Mouse (Mus musculus): ENCODE measurements at regions not wholly inside any gene's neighbourhood (a gene's known extent, or its start where the extent isn't known, plus 50 kb on each side); places are given as distances from the start of the nearest gene placed in this dataset.

DNA sequence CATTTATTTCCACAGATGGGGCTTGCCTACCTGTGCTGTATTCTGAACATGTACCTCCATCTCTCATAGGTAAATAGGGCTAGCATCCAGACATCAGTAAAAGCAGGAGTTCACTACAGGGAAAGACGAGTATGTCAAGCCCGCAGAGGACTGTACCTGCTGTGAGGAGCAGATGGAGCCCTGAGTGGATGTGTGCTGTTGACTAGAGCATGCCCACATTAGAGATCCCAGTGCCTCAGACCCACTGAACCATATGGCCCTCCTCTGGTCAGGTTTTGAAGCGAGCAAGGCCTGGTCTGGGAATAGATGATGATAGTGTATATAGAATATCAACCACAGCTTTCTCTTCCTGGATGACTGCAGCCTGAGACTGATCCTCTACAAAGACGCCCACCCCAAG, 394.7 kb upstream of the Hs6st1 start:
- Histone ChIP-seq H3K4me1 (ENCODE audit: control insufficient read depth, insufficient read depth, low read length) (no peaks in the 10 kb centered on the region), H3K9ac (ENCODE audit: low read depth, low read length) (no peak overlapping the region), H3K27me3 (ENCODE audit: control insufficient read depth, insufficient read depth, low read length) (no peaks in the 10 kb centered on the region), H3K4me2 (no peak overlapping the region), H3K9me3 (replicated peaks; ENCODE audit: control insufficient read depth, low read length) (no peaks in the 10 kb centered on the region), H3K4me3 (ENCODE audit: low read depth, low read length) (no peak overlapping the region), H3K36me3 (ENCODE audit: control insufficient read depth, insufficient read depth, low read length) (no peaks in the 10 kb centered on the region), H3K27ac (ENCODE audit: low read depth, low read length) (no peak overlapping the region)
- no peak for ATAC-seq (replicated peaks; ENCODE audit: insufficient number of reproducible peaks, low FRiP score, low TSS enrichment)
- 79% methylated on average over 4 of the region's 4 CpGs for WGBS (ENCODE audit: insufficient replicate concordance)

DNA sequence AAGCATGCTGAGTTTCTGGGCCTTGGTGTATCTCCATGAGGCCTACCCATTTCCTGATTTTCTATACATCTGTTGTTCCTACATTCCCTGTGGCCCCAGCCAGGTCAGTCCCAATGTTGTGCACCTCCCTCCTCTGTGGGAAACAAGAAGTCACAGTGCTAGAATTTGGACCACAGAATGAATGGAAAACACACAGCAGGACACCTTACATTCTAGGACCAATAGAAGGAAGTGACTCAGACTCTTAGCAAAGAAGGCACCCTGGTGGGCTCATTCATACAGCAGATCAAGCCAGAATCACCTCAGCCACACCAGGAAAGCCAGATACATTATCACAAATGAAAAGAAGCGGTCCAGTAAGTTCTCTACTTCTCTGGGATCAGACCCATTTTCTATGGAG, 394.2 kb upstream of the Hs6st1 start:
- Histone ChIP-seq H3K9me3 (replicated peaks; ENCODE audit: control insufficient read depth, low read length) (no peaks in the 10 kb centered on the region), H3K9ac (ENCODE audit: low read depth, low read length) (no peak overlapping the region), H3K27me3 (ENCODE audit: control insufficient read depth, insufficient read depth, low read length) (no peaks in the 10 kb centered on the region), H3K36me3 (ENCODE audit: control insufficient read depth, insufficient read depth, low read length) (no peaks in the 10 kb centered on the region), H3K4me2 (no peak overlapping the region), H3K4me1 (ENCODE audit: control insufficient read depth, insufficient read depth, low read length) (no peaks in the 10 kb centered on the region), H3K4me3 (ENCODE audit: low read depth, low read length) (no peak overlapping the region), H3K27ac (ENCODE audit: low read depth, low read length) (no peak overlapping the region)
- WGBS (ENCODE audit: insufficient replicate concordance), result 68% methylated on average over 1 of the region's 1 CpGs
- ATAC-seq (replicated peaks; ENCODE audit: insufficient number of reproducible peaks, low FRiP score, low TSS enrichment), result no peak

- Histone ChIP-seq H3K4me2 (no peak overlapping the region), H3K9ac (ENCODE audit: low read depth, low read length) (no peak overlapping the region), H3K36me3 (ENCODE audit: control insufficient read depth, insufficient read depth, low read length) (no peaks in the 10 kb centered on the region), H3K9me3 (replicated peaks; ENCODE audit: control insufficient read depth, low read length) (no peaks in the 10 kb centered on the region), H3K27me3 (ENCODE audit: control insufficient read depth, insufficient read depth, low read length) (no peaks in the 10 kb centered on the region), H3K4me3 (ENCODE audit: low read depth, low read length) (no peak overlapping the region), H3K27ac (ENCODE audit: low read depth, low read length) (no peak overlapping the region), H3K4me1 (ENCODE audit: control insufficient read depth, insufficient read depth, low read length) (peaks cover 5% of the 10 kb centered on the region)
- 77% methylated on average over 8 of the region's 8 CpGs for WGBS (ENCODE audit: insufficient replicate concordance)
- ATAC-seq (replicated peaks; ENCODE audit: insufficient number of reproducible peaks, low FRiP score, low TSS enrichment), result no peak
These were observed 385.7 kb upstream of the Hs6st1 start for GRCm38 (mm10) chr1:35682511-35682949.

- Histone ChIP-seq H3K4me1 (ENCODE audit: control insufficient read depth, insufficient read depth, low read length) (peaks cover 6% of the 10 kb centered on the region), H3K4me3 (ENCODE audit: low read depth, low read length) (no peak overlapping the region), H3K4me2 (no peak overlapping the region), H3K27ac (ENCODE audit: low read depth, low read length) (no peak overlapping the region), H3K9me3 (replicated peaks; ENCODE audit: control insufficient read depth, low read length) (no peaks in the 10 kb centered on the region), H3K27me3 (ENCODE audit: control insufficient read depth, insufficient read depth, low read length) (no peaks in the 10 kb centered on the region), H3K36me3 (ENCODE audit: control insufficient read depth, insufficient read depth, low read length) (no peaks in the 10 kb centered on the region), H3K9ac (ENCODE audit: low read depth, low read length) (no peak overlapping the region)
- ATAC-seq (replicated peaks; ENCODE audit: insufficient number of reproducible peaks, low FRiP score, low TSS enrichment), result no peak
- WGBS (ENCODE audit: insufficient replicate concordance), result 37% methylated on average over 6 of the region's 6 CpGs
These were observed 382.5 kb upstream of the Hs6st1 start for GRCm38 (mm10) chr1:35685651-35686050.

GRCm38 (mm10) chr1:35694349-35694748, 373.9 kb upstream of the Hs6st1 start:
- Histone ChIP-seq H3K36me3 (ENCODE audit: control insufficient read depth, insufficient read depth, low read length) (no peaks in the 10 kb centered on the region), H3K9ac (ENCODE audit: low read depth, low read length) (no peak overlapping the region), H3K27ac (ENCODE audit: low read depth, low read length) (no peak overlapping the region), H3K4me3 (ENCODE audit: low read depth, low read length) (no peak overlapping the region), H3K9me3 (replicated peaks; ENCODE audit: control insufficient read depth, low read length) (peaks cover 6% of the 10 kb centered on the region; the same call in 1 of the 2 replicates), H3K27me3 (ENCODE audit: control insufficient read depth, insufficient read depth, low read length) (peaks cover 5% of the 10 kb centered on the region), H3K4me1 (ENCODE audit: control insufficient read depth, insufficient read depth, low read length) (no peaks in the 10 kb centered on the region), H3K4me2 (no peak overlapping the region)
- 58% methylated on average over 3 of the region's 3 CpGs for WGBS (ENCODE audit: insufficient replicate concordance)
- ATAC-seq (replicated peaks; ENCODE audit: insufficient number of reproducible peaks, low FRiP score, low TSS enrichment), result no peak

GRCm38 (mm10) chr1:35694775-35695591, 373.2 kb upstream of the Hs6st1 start:
- no peaks in the 10 kb centered on the region for H3K36me3 ChIP-seq (ENCODE audit: control insufficient read depth, insufficient read depth, low read length)
- WGBS (ENCODE audit: insufficient replicate concordance), result 67% methylated on average over 15 of the region's 15 CpGs
- no peaks in the 10 kb centered on the region for H3K4me1 ChIP-seq (ENCODE audit: control insufficient read depth, insufficient read depth, low read length)
- no peak overlapping the region for H3K4me2 ChIP-seq
- no peak overlapping the region for H3K9ac ChIP-seq (ENCODE audit: low read depth, low read length)
- peaks cover 6% of the 10 kb centered on the region; the same call in 1 of the 2 replicates for H3K9me3 ChIP-seq (replicated peaks; ENCODE audit: control insufficient read depth, low read length)
- no peak overlapping the region for H3K4me3 ChIP-seq (ENCODE audit: low read depth, low read length)
- H3K27me3 ChIP-seq (ENCODE audit: control insufficient read depth, insufficient read depth, low read length), result peaks cover 5% of the 10 kb centered on the region
- no peak overlapping the region for H3K27ac ChIP-seq (ENCODE audit: low read depth, low read length)
- ATAC-seq (replicated peaks; ENCODE audit: insufficient number of reproducible peaks, low FRiP score, low TSS enrichment), result no peak

- Histone ChIP-seq H3K4me1 (ENCODE audit: control insufficient read depth, insufficient read depth, low read length) (no peaks in the 10 kb centered on the region), H3K36me3 (ENCODE audit: control insufficient read depth, insufficient read depth, low read length) (no peaks in the 10 kb centered on the region), H3K9me3 (replicated peaks; ENCODE audit: control insufficient read depth, low read length) (peaks cover 6% of the 10 kb centered on the region; the same call in 1 of the 2 replicates), H3K9ac (ENCODE audit: low read depth, low read length) (no peak overlapping the region), H3K4me3 (ENCODE audit: low read depth, low read length) (no peak overlapping the region), H3K27ac (ENCODE audit: low read depth, low read length) (no peak overlapping the region), H3K4me2 (no peak overlapping the region), H3K27me3 (ENCODE audit: control insufficient read depth, insufficient read depth, low read length) (peaks cover 5% of the 10 kb centered on the region)
- WGBS (ENCODE audit: insufficient replicate concordance), result 40% methylated on average over 4 of the region's 4 CpGs
- ATAC-seq (replicated peaks; ENCODE audit: insufficient number of reproducible peaks, low FRiP score, low TSS enrichment), result no peak
These were observed 371.0 kb upstream of the Hs6st1 start for GRCm38 (mm10) chr1:35697218-35697617.

DNA sequence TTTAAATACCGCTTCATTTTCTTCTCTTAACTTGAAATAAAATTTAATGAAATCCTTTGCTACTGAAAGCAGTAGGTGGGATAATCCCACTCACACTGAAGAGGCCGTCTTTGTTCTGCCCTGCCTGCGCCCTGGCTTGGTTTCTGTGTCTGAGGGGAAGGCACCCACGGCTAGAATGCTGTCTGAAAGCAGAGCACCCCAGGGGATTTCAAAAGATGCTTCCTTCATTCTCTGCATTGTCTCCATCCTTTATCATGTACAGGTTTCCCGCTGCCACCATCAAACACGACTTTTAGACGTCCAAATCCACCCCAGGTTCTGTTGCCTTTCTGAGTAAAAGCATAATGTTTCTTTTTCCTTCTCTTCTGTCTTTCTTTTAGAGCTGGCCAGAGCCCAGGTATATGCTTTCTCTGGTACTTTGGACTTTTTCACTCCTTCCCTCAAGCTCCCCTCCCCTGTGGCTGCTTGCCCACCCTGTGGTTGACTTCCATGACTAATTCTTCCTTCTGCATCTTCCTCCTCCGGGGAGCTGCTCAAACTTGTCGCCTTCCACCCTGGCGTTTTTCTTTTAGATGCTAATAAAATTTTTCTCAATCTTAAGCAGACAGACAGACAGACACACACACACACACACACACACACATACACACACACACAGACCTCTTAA, 370.2 kb upstream of the Hs6st1 start:
- ATAC-seq (replicated peaks; ENCODE audit: insufficient number of reproducible peaks, low FRiP score, low TSS enrichment), result no peak
- Histone ChIP-seq H3K9me3 (replicated peaks; ENCODE audit: control insufficient read depth, low read length) (no peaks in the 10 kb centered on the region), H3K4me1 (ENCODE audit: control insufficient read depth, insufficient read depth, low read length) (no peaks in the 10 kb centered on the region), H3K36me3 (ENCODE audit: control insufficient read depth, insufficient read depth, low read length) (no peaks in the 10 kb centered on the region), H3K9ac (ENCODE audit: low read depth, low read length) (no peak overlapping the region), H3K4me3 (ENCODE audit: low read depth, low read length) (no peak overlapping the region), H3K4me2 (no peak overlapping the region), H3K27me3 (ENCODE audit: control insufficient read depth, insufficient read depth, low read length) (peaks cover 5% of the 10 kb centered on the region), H3K27ac (ENCODE audit: low read depth, low read length) (no peak overlapping the region)
- WGBS (ENCODE audit: insufficient replicate concordance), result 30% methylated on average over 10 of the region's 10 CpGs

Measured in heart, embryonic 11.5 days (tissue).